Mouse (Mus musculus): Measurements from ENCODE around the gene Grip1.

Gene Grip1

DNA sequence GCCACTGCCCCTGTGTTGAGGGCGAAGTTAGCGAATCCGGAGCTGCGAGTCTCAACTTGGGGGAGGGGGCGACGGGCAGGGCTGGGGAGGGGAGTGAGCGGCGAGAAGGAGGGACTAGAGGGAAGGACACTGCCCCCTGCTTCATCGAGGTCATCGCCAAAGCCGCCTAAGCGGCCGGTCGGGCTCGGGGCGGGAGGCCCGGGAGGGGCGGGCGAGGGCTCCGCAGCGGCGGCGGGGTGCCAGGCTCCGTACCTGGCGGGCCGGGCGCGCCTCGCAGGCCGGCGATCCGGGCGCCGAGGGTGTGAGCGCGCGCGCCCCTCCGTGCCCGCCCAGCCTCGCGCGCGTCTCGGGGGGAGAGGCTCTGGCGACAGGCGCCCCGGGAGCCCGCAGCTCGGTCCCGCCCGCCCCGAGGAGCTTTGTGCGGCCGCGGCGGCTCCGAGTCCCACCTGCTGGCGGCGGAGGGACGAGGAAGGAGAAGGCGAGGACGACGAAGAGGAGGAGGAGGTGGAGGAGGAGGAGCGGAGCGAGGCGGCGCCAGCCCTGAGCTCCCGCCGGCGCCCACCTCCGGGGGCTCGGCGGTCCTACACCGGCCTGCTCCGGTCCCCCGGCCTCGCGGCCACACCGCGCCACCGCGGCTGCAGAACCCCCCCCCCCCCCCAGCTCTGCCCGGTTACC, at the start of gene Grip1:
Gene Grip1 (plus strand): TSS at position 400 of the 675 bp plus-strand sequence.
- DNase-seq (ENCODE audit: low spot score in 2 of 2) = peak in 1 of 2 experiments; percentile 20

DNA sequence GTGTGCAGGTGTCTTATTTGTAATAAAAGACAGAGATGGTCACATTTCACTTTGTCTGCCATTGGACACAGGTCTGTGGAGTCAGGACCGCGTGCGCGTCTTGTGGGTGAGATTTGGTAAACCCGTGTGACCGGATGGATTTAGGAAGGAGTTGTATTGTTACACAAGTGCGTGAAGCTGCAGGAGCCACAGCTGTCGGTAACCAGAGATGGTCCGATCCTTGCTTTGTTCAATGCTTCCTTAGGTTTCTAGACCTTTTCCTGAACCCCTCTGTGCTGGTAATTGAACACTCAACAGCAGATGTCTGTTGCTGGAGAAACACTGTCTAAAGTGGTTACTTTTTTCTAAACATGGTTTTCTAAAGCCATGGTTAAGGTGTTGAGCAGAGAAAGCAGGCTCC, 48.5 kb upstream of the Grip1 start:
- no peak for DNase-seq (ENCODE audit: low spot score in 2 of 2)

DNA sequence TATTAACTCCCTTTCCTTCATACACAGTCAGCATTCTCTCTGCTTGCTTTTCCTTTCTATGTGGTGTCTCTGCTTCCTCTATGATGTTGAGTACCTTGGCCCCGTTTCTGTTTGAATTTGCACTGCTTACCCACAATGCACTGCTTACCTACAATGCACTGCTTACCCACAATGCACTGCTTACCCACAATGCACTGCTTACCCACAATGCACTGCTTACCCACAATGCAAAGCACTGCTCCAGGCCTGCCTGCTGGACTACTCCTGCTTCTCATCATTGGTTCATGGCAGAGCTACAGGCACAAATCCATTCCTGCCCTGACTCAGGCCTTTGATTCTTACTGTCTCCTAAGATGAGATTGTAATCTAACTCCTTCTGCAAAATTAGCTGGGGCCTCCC, 48.0 kb upstream of the Grip1 start:
- DNase-seq (ENCODE audit: low spot score in 2 of 2) = no peak

GRCm38 (mm10) chr10:119408327-119408726, 45.3 kb upstream of the Grip1 start:
- peak; percentile 32 to 59 for DNase-seq (ENCODE audit: low spot score in 2 of 2)

GRCm38 (mm10) chr10:119413238-119413637, 40.4 kb upstream of the Grip1 start:
- no peak for DNase-seq (ENCODE audit: low spot score in 2 of 2)

GRCm38 (mm10) chr10:119415106-119415505, 38.5 kb upstream of the Grip1 start:
- no peak for DNase-seq (ENCODE audit: low spot score in 2 of 2)

- DNase-seq (ENCODE audit: low spot score in 2 of 2) = no peak
Observed at GRCm38 (mm10) chr10:119421418-119421817, 32.2 kb upstream of the Grip1 start.

DNA sequence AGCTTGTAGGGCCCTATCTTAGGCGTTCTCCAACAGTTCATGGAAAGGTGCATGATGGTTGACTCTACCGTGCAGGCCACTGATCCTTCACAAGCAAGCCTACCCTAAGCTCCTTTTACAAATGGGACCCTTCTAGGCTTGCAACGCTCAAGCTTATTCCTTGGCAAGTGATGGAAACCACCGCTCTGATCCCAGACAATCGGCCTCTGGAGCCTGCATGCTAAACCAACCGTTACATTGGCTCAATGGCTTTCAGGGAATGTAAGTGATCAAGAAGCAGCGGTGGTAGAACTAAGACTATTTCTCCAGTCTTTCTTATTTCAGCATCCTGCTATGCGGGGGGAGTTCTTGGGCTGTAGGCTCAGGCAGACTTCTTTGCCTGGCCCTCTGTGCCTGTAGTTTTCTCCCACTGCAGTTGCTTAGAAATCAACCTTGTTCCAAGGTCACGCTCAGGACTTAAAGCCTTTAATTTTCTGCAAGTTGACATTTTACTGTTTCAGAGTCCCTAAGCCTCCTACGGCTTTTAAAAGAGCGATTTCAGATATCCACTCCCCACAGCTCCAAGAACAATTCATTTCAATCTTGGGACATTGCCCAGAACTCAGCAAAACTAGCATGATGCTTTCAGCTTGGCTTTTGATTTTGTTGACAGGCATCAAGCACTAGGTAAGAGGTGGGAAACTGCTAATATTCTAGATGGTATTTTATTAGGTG, 29.7 kb upstream of the Grip1 start:
- DNase-seq (ENCODE audit: low spot score in 2 of 2) = no peak

- DNase-seq (ENCODE audit: low spot score in 2 of 2) = no peak
Observed at GRCm38 (mm10) chr10:119427653-119428052, 26.0 kb upstream of the Grip1 start.

DNA sequence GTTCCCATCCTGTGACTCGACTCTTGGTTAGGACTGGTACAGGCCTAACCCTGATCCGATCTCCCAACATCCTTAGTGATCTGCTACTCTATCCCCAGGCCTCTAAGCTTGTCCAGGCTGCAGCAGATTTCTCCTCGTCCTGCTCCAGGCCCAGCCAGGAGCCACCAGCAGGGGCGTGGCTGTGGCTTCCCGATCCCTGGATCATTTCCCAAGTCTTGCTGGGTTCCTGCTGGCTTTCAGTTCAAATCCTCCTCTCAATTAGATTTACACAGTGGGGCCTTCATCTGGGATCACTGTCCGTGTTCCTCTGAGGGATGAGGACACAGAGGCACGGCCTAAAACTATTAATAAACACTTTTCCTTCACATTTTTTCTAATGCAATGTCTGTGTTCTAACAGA, 25.5 kb upstream of the Grip1 start:
- no peak for DNase-seq (ENCODE audit: low spot score in 2 of 2)

GRCm38 (mm10) chr10:119430240-119430639, 23.4 kb upstream of the Grip1 start:
- DNase-seq (ENCODE audit: low spot score in 2 of 2) = no peak

GRCm38 (mm10) chr10:119431801-119432200, 21.8 kb upstream of the Grip1 start:
- DNase-seq (ENCODE audit: low spot score in 2 of 2) = no peak

- DNase-seq (ENCODE audit: low spot score in 2 of 2) = no peak
Observed at GRCm38 (mm10) chr10:119435818-119436217, 17.8 kb upstream of the Grip1 start.

- no peak for DNase-seq (ENCODE audit: low spot score in 2 of 2)
Observed at GRCm38 (mm10) chr10:119437319-119437718, 16.3 kb upstream of the Grip1 start.

GRCm38 (mm10) chr10:119441743-119442142, 11.9 kb upstream of the Grip1 start:
- no peak for DNase-seq (ENCODE audit: low spot score in 2 of 2)

DNA sequence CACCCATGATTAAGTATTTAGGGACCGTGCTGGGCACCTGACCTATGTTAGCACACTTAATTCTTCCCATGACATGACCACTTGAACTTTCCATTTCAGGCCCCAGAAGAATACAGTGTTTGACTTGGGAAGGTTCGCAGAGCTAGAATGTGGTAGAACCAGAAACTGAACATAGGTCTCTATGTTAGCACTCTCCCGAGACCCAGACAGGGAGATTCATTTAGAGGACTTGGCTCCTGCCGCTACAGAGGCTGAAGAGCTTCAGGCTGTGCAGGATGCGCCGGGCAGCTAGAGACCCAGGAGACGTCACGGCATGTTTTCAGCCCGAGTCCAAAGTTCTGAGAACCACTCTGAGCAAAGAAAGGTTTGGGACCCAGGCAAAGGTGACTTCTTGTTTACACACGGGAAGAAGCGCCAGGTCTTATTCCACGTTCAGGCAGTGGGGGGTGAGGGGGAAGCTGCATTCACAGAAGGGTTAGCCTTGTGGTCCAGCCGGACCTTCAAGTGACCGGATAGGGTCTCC, 6.2 kb upstream of the Grip1 start:
- DNase-seq (ENCODE audit: low spot score in 2 of 2) = no peak

DNA sequence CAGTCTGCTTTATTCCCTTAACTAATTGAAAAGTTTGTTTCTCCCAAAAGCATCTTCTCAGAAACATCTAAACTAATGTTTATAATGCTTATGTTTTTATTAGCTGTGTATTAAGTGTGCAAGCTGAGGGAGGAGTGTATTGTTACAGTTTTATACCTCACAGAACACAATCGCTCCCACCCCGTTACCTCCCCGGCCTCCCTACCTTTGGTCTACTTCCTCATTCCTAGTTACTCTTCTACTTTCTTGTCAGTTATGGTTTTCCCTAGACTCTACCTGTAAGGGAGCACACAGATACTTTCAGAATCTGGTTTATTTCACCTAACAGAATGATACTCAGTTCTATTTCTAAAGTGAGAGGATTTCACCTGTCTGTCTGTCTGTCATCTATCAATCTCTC, 5.7 kb upstream of the Grip1 start:
- no peak for DNase-seq (ENCODE audit: low spot score in 2 of 2)

DNA sequence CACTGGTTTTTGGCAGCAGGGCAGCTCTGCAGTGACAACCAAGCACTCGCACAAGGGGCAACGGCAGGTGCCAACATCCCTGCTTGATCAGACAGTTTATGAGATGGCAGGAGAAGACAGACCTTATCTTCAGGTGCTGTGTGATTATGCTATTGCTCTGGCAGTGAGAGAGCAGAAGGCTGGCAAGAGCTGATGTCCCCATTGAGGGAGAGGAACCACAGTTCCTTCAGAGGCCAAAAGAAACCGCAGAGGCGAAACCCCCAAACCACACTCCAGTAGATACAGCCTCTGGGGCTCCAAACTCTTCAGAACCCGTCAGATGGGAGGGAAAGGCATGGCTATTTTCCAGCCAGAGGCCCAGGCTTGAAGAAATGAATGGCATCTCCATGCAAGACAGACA, 932 bp upstream of the Grip1 start:
- no peak for DNase-seq (ENCODE audit: low spot score in 2 of 2)

DNA sequence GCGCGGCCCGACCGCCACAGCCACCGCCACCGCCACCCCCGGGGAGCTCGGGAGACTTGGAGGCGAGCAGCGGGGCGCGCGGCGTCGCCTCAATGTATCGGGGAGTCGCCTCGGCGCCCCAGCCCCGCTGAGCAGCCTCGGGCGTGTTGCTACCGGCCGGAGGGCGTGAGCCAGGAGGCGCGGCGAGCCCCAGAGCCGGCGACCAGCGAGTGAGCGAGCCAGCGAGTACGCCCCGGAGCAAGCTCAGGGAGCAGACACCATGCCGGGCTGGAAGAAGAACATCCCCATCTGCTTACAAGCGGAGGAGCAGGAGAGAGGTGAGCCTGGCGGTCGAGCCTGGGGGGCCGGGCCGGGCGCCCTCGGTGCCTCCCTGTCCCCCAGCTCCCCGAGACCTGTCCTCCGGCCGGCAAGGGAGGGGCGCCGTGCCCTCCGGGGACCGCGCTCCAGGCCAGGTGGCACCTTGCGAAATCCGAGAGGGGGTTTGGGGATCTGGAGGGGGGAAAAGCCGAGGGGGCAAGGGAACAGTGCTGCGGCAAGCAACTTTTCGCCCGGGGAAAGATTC, 557 bp downstream of the Grip1 start:
- peak; percentile 17 to 27 for DNase-seq (ENCODE audit: low spot score in 2 of 2)

DNA sequence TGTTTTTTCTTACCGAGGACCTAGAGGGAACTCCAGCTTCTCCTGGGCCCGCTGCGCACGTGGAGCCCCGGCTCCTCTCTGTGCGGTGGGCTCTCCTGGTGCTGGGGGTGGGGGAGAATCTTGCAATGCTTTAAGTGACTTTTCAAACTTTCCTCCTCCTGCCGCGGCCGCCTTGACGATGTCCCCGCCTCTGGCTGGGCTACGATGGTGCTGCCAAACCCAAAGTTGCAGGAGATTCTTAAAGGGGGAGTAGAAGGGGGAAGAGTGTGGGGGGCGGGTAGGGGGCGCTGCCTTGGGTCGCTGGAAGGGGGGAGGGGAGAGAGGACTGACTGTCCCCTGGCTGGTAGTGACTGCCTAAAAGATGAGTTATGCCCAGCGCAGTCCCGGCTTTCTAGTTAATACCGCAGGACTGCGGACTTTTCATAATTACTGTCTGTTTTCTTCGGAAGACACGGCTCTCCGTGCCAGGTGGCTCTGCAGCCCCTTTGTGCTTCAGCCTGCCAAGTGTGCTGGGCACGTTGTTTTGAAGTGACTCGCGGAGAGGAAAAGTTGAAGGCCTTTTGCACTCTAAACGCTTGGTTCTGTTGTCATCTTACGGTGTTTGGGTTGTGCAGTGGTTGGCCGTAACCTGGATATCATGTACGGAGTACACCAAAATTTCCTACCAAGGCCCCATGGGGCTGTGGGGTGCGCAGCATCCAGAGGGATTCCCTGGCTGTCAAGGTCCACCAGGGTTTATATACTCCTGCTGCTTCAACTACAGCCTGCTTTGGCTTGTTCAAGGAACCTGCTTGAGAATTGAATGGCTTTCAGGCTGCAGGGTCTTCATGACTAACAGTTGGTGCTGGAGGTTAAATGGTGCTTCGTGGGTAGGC, 1.3 kb downstream of the Grip1 start:
- DNase-seq (ENCODE audit: low spot score in 2 of 2) = peak in 1 of 2 experiments; percentile 13

GRCm38 (mm10) chr10:119455543-119455940, 1.9 kb downstream of the Grip1 start:
- DNase-seq (ENCODE audit: low spot score in 2 of 2) = no peak

DNA sequence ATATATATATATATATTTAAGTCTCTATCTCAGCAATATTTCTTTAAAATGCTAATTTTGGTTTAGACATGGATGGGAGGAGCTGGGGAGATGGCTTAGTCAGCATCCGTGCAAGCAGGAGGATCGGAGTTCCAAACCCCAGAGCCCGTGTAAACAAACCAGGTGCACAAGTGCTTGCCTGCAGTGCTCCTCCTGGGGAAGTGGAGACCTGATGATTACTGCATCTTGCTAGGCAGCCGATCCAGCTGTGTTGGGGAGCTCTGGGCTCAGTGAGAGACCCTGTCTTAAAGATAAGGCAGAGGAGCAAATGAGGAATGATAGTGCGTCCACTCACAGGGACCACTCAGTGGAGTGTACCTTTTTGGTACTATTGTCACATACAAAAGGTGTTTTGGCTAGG, 3.5 kb downstream of the Grip1 start:
- DNase-seq (ENCODE audit: low spot score in 2 of 2) = no peak
